Mouse (Mus musculus) ovary, postnatal 36 days (tissue): Measurements from ENCODE around the gene Jade1.

ENCODE experiments used
- DNase-seq: peaks from one replicate; pipeline ENCODE4 v3.0.0; 2022; ENCODE audit warnings: low spot score, mixed read lengths

Gene Jade1

DNA sequence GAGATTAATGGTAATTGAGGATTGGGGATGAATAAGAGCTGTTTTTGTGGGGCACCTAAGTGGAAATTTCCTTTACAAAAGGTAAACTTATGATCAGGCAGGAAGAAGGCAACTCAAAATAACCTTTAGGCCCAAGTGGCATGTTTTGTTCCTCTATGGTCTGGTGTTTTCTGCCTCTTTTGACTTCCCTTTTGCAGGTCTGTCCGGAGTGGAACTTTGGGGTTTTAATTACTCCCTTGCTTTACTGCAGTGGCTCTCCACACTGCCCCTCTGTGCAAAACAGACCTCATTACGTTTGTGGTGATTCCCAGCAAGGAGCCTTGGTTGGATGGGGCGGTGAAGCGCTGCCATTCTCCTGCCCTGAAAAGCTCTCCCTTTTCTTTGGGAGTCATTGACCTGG is 24.3 kb downstream of the Jade1 start:
- no peak for DNase-seq

DNA sequence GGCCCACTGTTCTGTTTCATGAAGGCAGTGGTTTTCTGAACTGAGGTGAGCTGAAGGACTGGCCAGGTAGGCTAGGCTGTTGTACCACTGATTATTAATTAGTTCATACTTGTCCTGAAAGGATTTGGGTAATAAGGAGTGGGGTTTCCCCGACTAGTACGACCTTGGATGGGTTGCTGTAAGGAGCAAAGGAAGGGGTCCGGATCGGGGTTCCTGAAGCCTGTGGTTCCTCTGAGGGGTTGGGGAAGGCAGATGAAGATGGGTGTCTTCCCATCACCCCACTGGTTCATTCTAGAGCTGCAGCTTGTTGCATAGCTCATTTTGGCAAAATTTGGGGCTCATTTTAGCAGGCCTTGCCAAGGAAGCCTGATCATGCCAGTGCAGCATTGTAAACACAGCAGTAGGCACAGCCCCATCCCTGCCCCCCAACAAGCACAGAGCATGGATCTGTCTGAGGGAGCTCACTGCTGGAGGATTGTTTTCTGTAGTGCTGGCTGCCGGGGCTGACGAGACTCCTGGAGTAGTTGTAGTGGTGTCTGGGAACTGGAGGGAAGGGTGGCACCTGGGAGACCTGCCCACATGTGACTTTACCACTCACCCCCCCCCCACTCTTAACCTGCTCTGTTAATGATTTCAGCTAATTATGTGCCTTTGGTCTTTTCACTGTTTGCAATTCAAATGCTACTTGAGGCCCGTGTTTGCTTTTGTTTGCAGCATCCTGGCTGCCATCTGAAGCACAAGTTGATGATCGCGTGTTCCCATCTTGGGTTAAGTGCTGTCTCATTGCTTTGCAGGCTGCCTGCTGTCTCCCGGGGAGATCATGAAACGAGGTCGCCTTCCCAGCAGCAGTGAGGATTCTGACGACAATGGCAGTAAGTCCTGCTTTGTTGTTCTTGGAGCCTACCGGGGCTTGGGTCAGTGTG is 25.1 kb downstream of the Jade1 start:
- no peak for DNase-seq

DNA sequence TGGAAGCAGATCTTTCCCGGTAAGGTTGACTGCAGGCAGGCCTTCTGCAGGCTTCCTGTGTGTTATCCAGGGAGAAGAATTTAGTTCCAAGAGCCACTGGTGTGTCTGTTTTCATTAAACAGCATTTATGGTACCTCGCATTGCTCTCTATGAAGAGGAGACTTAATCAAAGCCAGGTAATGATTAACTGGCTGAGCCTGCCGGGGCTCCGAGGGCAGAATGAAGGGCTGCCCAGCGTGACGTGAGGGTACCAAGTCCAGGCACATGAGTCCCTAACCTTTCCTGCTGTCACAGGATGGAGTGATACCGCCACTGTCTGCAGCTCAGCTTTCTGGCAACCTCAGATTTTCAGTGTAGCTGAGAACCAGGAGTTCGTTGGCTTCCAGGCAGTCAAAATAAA is 25.9 kb downstream of the Jade1 start:
- DNase-seq: no peak

DNA sequence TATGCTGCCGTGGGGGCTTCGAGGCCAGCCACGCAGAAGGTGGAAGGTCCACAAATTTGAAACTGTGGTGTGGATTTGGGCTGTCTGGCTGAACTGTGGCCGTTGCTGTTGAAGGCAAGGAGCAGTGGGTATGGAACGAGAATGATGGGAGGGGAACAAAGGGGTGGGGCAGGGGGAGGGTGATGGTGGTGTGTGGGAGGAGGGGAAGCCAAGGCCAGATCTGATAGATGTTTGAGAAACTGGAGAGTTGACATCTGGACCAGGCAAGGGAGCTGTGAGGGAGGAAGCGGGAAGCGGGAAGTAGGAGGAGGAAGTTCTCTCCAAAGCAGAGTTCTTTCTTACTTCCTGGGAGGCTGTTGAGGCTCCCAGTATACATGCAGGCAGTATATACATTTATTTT is 26.7 kb downstream of the Jade1 start:
- DNase-seq: no peak

DNA sequence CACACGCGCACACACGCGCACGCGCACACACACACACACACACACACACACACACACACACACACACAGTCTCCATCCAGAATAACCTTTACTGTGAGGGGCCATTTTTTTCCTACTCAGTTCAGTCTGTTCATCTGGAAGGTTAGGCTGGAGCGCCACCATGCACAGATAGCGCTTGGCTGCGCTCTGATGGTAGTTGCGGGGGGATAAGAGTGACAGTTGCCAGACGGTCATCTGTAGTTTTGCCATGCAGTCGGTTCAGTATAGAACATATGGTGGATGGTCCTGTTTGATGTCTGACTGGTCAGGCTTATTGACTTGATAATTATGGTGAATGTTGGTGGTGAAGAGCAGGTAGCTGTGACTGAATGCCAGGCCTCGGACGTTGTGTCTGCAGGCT is 27.6 kb downstream of the Jade1 start:
- no peak for DNase-seq

DNA sequence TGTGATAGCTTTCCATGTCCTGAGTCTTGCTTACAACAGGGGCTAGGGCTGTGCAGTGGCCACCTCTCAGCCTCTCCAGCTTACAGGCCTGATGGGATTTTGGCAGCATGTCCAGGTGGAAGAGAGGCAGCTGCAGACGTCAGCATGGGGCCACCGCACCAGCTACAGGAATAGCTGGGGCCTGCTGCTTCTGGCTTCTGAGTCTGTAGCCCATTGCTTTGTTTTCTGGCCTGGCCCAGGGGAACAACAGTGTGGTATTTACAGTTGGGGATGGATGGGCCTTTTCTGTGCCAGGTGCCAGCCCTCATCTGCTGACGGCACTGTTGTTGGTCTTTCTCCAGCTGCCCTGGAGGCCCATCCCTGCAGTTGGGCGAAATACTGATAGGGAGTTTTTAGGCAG is 28.1 kb downstream of the Jade1 start:
- no peak for DNase-seq

DNA sequence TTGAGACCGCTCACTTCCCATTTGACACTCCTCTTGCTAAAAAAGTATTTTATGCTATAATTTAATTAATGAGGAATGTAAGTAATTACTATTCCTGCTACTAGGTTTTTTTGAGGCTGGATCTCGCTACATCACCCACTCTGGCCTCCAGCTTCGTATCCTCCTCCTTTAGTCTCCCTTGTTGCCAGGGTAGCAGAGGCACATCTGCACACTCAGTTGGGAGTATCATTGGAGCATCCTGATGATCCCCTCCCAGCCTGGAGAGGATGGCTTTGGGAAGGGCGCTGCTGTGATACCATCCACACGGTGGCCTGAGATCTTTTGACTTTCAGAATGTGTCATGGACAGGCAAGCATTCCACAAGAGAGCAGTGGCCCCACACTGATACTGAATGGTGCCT is 30.0 kb downstream of the Jade1 start:
- DNase-seq: no peak

DNA sequence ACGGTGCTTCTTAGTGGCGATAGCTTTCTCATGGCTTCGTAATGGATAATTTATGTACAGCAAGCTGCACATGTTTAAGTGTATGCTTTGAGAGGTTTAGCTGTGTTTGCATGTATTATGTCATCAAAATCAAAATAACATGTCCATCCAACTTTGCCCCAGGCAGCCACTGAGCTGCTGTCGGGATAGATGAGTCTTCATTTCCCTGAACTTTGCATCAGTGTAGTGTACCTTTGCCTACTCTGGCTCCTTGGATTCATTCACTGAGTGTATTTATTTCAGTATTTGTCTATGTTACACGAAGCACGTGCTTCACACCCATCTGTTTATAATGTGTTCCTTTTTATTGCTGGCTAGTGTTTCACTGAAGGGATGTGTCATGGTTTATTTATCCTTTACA is 30.8 kb downstream of the Jade1 start:
- DNase-seq: no peak

DNA sequence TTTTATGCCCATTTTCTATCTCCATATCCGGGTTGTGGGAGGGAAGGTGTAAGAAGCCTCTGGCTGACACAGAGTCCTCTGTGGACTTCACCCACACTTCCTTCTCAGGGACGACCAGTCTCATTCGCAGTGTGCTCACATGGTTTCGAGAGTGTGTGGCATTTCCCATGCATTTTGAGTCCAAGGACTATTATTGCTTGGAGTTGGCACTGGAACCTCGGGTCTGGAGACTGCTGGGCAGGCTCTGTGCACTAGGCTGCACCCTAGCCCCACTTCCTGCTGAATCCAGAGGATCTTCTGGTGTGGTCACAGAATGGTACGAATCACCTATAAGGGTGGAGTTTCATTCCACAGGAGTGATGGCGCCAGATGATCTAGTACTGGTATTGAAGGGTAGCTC is 31.4 kb downstream of the Jade1 start:
- no peak for DNase-seq

DNA sequence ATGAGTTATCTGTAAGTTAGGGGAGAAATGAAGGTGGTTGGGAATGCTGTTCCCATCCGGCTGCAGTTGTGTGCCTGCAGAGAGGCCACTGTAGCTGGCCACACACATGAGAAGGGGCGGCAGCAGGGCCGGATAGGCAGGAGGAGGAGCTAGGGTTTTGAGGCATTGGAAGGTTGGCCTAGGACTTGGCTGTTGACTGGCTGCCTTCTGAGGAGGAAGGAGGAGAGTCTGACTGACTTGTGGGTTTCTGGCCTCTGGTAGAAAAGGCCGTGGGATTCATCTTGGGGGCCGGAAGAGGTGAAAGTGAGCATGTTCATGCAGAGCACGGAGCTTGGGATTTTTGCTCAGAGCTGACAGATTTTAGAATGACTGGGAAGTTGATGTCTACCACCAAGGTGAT is 32.1 kb downstream of the Jade1 start:
- no peak for DNase-seq

DNA sequence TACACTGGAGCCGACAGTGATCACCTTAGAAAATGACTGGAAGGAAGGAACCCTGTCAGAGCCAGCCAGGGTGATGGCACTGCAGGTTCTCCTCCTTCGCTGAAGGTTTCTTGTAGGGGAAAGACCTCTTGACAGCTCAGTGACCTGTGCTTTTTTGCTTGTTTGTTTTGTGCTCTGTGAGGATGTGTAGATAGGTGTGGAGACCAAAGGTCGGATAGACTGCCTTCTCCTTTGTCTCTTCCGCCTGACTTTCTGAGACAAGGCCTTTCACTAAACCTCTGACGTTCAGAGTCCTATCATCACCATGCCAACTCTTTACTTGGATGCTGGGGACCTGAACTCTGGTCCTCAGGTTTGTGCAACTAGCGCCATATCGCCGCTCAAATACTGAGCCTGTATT is 33.0 kb downstream of the Jade1 start:
- no peak for DNase-seq

DNA sequence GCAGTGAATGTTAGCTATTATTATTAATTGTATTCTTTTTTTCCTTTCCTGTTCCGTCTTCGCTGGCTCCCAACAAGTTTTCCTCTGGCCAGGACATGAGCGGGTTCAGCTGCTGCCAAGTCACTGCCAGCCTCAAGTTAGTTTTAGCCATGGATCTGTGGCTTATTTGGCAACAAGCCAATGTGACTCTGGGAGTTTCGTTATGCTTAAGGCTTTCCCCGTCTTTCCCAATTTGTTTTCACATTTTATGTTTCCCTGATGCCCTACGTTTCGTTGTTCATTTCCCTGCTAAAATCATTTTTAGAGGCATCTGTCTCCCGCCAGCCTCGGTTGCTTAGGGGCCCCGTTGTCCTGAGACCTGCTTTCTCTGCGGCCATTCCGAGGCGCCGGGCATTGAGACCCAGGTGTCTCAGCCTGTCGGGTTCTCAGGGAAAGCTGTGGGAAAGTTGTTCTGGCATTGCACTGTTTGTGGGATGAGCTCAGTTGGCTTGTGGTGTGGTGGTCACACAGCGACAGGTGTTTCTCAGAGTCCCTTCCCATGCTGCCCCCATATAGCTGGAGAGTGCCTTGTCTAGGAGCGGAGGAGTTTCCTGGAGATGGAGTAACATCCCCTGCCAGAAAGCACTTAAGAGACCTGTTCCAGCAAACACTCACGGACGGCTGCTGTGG is 33.8 kb downstream of the Jade1 start:
- DNase-seq: no peak

DNA sequence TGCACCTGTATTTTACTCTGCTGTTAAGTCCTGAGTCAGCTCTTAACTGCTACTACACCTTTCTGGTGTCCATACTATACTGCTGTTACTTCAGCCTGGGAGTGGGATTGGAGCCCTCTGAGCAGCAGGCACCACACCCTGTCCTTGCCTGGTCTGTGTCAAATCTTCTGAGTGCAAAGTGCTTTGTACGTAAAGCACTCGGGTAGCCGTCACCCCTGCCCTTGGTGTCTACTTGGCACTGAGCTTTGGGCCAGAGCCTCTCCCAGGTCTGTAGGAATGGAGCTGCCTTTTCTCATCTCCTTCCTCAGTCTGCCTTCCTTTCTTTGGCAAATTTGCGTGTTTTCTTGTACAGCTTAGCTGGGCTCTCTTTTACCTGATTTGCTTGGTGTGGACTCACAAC is 34.5 kb downstream of the Jade1 start:
- no peak for DNase-seq

DNA sequence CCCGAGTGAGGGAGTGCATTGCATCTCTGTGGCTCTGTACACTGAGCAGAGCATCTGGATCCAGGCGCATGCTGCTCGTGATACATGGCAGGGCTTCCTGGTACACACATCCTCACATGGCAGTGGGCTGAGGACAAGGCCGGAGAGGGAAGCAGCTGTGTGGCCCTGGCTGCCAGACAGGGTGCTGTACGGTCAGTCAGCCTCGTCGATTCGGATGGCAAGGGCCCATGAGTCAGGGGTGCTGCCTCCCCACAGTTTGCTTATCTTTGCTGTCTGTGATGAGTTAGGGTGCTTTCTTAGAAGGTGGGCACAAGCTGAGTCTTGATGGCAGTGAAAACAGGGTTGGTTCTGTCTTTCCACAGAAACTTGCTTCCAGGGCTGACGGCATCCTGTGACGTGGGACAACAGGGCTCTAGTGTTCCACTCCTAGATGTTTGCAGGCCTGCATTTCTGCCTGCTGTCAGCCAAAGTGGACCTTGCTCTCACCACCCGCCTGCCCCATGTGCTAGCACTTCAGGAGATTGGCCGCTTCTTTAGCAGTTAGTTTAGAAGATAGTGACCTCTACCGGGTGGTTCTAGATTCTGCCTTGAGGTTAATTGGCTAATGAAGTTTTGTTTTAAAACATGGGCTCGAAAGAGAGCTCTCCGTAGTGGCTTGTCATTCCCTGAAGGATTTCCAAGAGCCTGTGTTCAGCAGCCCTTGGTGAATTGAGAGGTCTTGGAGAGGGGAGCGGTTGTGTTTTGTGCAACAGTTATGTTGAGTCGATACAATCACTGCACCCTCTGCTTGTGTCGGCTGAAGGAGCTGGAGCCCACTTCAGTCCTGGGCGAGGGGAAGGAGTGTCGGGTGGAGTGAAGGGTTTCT is 35.4 kb downstream of the Jade1 start:
- no peak for DNase-seq

DNA sequence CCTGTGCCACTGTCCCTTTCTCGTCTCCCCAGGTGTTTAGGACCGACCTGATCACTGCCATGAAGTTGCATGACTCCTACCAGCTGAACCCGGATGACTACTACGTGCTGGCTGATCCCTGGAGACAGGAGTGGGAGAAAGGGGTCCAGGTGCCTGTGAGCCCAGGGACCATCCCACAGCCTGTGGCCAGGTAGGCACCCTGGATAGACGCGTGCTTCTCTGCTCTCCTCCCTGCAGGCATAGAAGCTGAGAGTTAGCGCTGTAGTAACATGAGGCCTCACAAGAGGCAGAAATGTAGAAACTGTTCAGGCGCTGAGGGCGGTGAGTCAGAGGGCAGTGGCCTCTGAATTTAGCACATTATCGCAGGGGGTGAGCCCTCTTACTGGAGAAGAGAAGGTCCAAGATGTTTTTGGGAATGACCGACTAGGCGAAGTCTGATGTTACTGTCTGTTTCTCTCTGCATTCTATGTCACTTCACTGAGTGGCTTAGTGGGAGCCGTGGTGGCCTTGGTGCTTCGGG is 36.2 kb downstream of the Jade1 start:
- no peak for DNase-seq

DNA sequence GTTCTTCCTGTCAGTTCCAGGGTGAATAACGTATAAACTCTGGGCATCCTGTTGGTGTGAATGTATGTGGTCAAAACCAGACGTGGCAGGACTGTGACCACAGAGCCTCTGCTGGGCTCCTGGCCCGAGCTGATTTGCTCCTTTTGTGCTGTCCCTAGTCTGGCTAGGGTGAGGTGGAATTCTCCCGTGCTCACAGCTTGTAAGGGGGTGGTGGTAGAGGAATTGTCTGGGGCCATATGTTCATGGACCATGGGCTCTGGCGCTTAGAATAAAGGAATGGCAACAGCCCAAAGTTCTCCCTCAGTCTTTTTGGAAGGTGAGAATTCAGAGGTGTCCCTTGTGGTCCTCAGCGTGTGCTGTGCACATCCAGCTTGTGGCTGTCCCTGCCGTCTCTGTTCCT is 37.3 kb downstream of the Jade1 start:
- DNase-seq: no peak

DNA sequence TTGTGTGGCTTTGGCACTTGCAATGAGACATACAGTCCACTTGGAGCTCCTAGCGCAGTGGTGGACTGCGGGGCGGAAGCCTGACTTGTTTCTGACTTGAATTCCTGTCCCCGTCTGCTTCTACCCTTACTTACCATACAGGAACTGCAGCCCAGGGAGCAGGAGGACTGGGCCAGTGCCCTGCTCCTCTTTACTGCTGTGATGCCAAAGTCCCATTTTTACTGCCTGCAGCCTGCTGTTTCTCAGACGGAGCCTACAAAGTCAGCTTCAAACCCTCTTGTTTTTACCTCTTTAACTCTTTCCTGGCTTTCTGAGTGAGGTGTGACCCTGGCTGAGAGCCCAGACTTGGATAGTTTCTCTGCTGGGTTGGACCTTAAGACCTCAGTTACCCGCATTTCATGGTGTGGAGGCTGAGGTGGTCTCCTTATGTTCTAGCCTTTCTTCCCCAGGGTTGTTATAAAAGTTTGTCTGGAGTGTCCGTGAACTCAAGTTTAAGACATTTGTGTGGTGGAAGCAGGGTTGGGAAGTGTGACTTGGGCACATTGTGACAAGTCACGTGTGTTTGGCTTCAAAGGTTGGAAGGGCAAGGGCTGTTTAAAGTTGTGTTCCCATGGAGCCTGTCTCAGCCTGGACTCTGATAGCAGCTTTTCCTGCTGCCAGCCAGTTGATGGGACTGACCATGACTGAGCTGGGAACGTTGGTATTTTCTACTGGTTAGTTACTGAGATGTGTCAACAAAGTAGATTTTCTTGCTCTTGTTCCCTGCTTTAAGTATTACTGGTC is 38.8 kb downstream of the Jade1 start:
- no peak for DNase-seq

DNA sequence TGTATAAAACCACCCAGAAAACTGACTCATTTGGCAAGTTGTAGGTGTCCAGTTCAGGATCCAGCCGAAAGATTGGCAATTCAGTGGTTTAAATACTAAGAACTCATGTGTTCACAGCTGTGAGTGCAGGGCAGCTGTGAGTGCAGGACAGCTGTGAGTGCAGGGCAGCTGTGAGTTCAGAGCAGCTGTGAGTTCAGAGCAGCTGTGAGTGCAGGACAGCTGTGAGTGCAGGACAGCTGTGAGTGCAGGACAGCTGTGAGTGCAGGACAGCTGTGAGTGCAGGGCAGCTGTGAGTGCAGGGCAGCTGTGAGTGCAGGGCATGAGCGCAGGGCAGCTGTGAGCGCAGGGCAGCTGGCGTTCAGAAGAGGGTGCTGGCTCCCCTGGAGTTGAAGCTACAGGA is 39.5 kb downstream of the Jade1 start:
- DNase-seq: no peak

DNA sequence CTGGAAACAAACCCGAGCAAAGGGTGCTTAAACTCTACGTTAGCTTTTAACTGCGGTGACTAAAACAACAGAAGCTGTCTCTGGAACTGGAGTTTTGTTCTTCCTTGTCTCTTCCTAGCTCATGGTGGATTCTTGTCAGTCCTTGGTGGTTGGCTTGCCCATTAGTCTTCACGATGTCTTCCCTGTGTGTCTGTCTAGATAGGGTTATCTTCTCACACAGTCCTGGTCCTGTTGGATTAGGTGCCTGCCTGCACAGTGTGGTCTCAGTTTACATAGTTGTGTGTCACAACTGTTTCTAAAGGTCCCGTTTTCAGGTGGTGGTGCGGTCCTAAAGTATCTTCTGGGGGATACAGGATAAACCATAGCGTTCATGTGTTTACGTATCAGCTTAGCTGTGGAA is 41.5 kb downstream of the Jade1 start:
- DNase-seq: no peak

DNA sequence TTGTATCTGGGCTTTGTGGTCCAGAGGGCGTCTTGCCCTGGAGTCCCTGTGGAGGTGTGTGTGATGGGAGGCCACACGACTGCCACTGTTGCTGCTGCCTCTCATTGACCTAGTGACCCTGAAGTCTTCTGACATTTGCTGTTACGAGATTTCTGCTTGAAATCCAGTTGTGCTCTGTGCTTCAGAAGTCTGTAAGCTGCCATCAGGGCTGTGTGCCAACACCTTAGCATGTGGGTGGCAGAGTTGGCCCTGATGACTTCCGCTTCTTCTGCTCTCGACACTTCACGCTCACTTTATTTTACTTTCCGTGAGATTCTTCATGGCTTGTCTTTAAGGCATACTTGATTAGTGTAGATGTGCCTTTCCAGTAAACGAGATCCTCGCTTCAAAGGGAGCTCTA is 42.9 kb downstream of the Jade1 start:
- DNase-seq: no peak

DNA sequence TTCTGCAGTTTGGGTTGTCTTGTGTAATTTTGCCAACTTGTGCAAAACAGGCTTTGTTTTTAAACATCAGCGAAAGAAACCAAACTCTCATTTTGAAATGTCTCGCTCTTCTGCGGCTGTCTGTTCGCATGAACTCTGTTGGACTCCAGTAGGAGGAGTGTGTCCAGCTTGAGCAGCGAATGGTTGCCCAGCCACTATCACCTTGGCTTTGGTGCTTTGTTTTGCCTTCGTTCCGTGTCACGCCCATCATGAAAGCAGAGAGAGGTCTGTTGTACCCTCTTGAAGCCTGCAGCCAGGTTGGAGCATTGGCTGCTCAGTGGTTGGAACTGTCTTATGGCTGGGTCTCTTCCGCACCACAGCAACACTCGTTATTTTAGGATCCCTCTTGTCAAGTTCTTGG is 43.7 kb downstream of the Jade1 start:
- no peak for DNase-seq
